Mouse (Mus musculus) heart, adult 11 months (tissue): ENCODE measurements around the gene Chst11.

Source experiments
- DNase-seq: peaks from one replicate; pipeline ENCODE4 v3.0.0; 2022

Chst11 gene

GRCm38 (mm10) chr10:83150587-83150986 is 165.3 kb downstream of the Chst11 start:
- peak; percentile 94 for DNase-seq

- DNase-seq = no peak
These were observed 166.1 kb downstream of the Chst11 start for GRCm38 (mm10) chr10:83151362-83151761.

- DNase-seq = no peak
These were observed 166.8 kb downstream of the Chst11 start for GRCm38 (mm10) chr10:83151896-83152685.

GRCm38 (mm10) chr10:83152723-83153122 is 167.4 kb downstream of the Chst11 start:
- no peak for DNase-seq

- no peak for DNase-seq
These were observed 168.1 kb downstream of the Chst11 start for GRCm38 (mm10) chr10:83153374-83153773.

GRCm38 (mm10) chr10:83153887-83154286 is 168.6 kb downstream of the Chst11 start:
- no peak for DNase-seq

GRCm38 (mm10) chr10:83157289-83157688 is 172.0 kb downstream of the Chst11 start:
- no peak for DNase-seq

GRCm38 (mm10) chr10:83158322-83158721 is 173.0 kb downstream of the Chst11 start:
- no peak for DNase-seq

- DNase-seq = no peak
These were observed 173.9 kb downstream of the Chst11 start for GRCm38 (mm10) chr10:83159229-83159628.

GRCm38 (mm10) chr10:83161656-83162365 is 176.5 kb downstream of the Chst11 start:
- peak; percentile 98 for DNase-seq

GRCm38 (mm10) chr10:83163946-83164345 is 178.6 kb downstream of the Chst11 start:
- DNase-seq = peak; percentile 97

- no peak for DNase-seq
These were observed 179.7 kb downstream of the Chst11 start for GRCm38 (mm10) chr10:83164901-83165435.

- no peak for DNase-seq
These were observed 180.4 kb downstream of the Chst11 start for GRCm38 (mm10) chr10:83165521-83166243.

GRCm38 (mm10) chr10:83166272-83166671 is 181.0 kb downstream of the Chst11 start:
- no peak for DNase-seq

- no peak for DNase-seq
These were observed 182.2 kb downstream of the Chst11 start for GRCm38 (mm10) chr10:83167492-83167891.

GRCm38 (mm10) chr10:83168303-83169056 is 183.2 kb downstream of the Chst11 start:
- DNase-seq = peak; percentile 96

GRCm38 (mm10) chr10:83169554-83169953 is 184.3 kb downstream of the Chst11 start:
- DNase-seq = no peak

GRCm38 (mm10) chr10:83178151-83178550 is 192.9 kb downstream of the Chst11 start:
- DNase-seq = no peak

- DNase-seq = peak; percentile 95
These were observed 193.4 kb downstream of the Chst11 start for GRCm38 (mm10) chr10:83178661-83179060.

GRCm38 (mm10) chr10:83181831-83182572 is 196.7 kb downstream of the Chst11 start:
- no peak for DNase-seq

- no peak for DNase-seq
These were observed 197.3 kb downstream of the Chst11 start for GRCm38 (mm10) chr10:83182573-83182960.
